Comparison of ENCODE assay signal across 8 mouse cellular contexts in genomic region chr7:28825686-28826401, GRCm38 (mm10). TPM values are rescaled to one million over a fixed set of nuclear protein-coding genes. Genes with fewer than 3 reads are reported as not detected.
A peak's percentile ranks its signal among the peaks of the same experiment; 100 is the strongest.
DNase-seq lines count a peak whose midpoint lies in the region; ATAC-seq and TF ChIP-seq lines count a peak whose summit lies in the region.

No protein-coding gene starts in this region.

- no peaks in the 10 kb centered on the region for H3K9me3 ChIP-seq in erythroblast, embryonic 14.5 days (ENCODE audit: control insufficient read depth, low read length)
- H3K9me3 ChIP-seq in hindbrain, embryonic 16.5 days (ENCODE audit: control insufficient read depth, low read length), result no peaks in the 10 kb centered on the region
- H3K9me3 ChIP-seq in liver, postnatal 0 days (ENCODE audit: low read length), result no peaks in the 10 kb centered on the region

- H3K36me3 ChIP-seq in testis, adult 2 months (ENCODE audit: control insufficient read depth, insufficient read depth, low read length), result no peaks in the 10 kb centered on the region; the same call in none of the 2 replicates
- H3K36me3 ChIP-seq in erythroblast, embryonic 14.5 days (ENCODE audit: control insufficient read depth), result peaks cover 49% of the 10 kb centered on the region
- H3K36me3 ChIP-seq in hindbrain, embryonic 16.5 days (ENCODE audit: control insufficient read depth, insufficient read depth, low read length), result peaks cover 28% of the 10 kb centered on the region
- peaks cover 38% of the 10 kb centered on the region for H3K36me3 ChIP-seq in liver, postnatal 0 days (replicated peaks; ENCODE audit: insufficient read depth, low read length)

- no peak for TF ChIP-seq POLR2A in testis, adult 2 months (IDR thresholded peaks at IDR 0.05; ENCODE audit: control insufficient read depth, low read depth, low read length)
- TF ChIP-seq POLR2A in olfactory bulb, adult 2 months (IDR thresholded peaks at IDR 0.05; ENCODE audit: insufficient read depth, low read depth, low read length), result no peak

- peak overlapping the region; percentile 62 for H3K4me2 ChIP-seq in hindbrain, embryonic 16.5 days (ENCODE audit: low read length)
- peak overlapping the region; percentile 69 for H3K4me2 ChIP-seq in liver, postnatal 0 days (ENCODE audit: low read depth, low read length)

- TF ChIP-seq CTCF in testis, adult 2 months (IDR thresholded peaks at IDR 0.05; ENCODE audit: control insufficient read depth, insufficient read depth, insufficient replicate concordance, low read depth, low read length), result no peak
- TF ChIP-seq CTCF in liver, postnatal 0 days (IDR thresholded peaks at IDR 0.05; ENCODE audit: low read depth), result peak; percentile 37
- no peak for TF ChIP-seq CTCF in olfactory bulb, adult 2 months (IDR thresholded peaks at IDR 0.05; ENCODE audit: insufficient read depth, low read depth, low read length)

- no peaks in the 10 kb centered on the region for H3K27me3 ChIP-seq in testis, adult 2 months (ENCODE audit: control insufficient read depth, insufficient read depth, low read length)
- H3K27me3 ChIP-seq in erythroblast, embryonic 14.5 days (ENCODE audit: control insufficient read depth), result no peaks in the 10 kb centered on the region
- H3K27me3 ChIP-seq in hindbrain, embryonic 16.5 days (replicated peaks; ENCODE audit: control insufficient read depth, insufficient read depth, low read length), result no peaks in the 10 kb centered on the region
- H3K27me3 ChIP-seq in liver, postnatal 0 days (ENCODE audit: insufficient read depth, low read length), result no peaks in the 10 kb centered on the region

- WGBS in hindbrain, embryonic 16.5 days, result 52% methylated on average over 11 of the region's 11 CpGs
- WGBS in liver, postnatal 0 days (ENCODE audit: insufficient replicate concordance), result 29% methylated on average over 11 of the region's 11 CpGs
- 29% methylated on average over 11 of the region's 11 CpGs for WGBS in olfactory bulb, adult 2 months

- H3K4me3 ChIP-seq in testis, adult 2 months (ENCODE audit: control insufficient read depth, low read depth, low read length), result peak overlapping the region; percentile 91
- H3K4me3 ChIP-seq in erythroblast, embryonic 14.5 days (replicated peaks), result peak overlapping the region; percentile 72
- peak overlapping the region; percentile 52 for H3K4me3 ChIP-seq in hindbrain, embryonic 16.5 days (ENCODE audit: low read length)
- H3K4me3 ChIP-seq in liver, postnatal 0 days (ENCODE audit: low read depth, low read length), result peak overlapping the region; percentile 55
- H3K4me3 ChIP-seq in olfactory bulb, adult 2 months (ENCODE audit: insufficient read depth, low read depth, low read length), result peak overlapping the region; percentile 50

- peaks cover 10% of the 10 kb centered on the region for H3K4me1 ChIP-seq in testis, adult 2 months (ENCODE audit: control insufficient read depth, insufficient read depth, low read length)
- peaks cover 38% of the 10 kb centered on the region for H3K4me1 ChIP-seq in erythroblast, embryonic 14.5 days (ENCODE audit: control insufficient read depth)
- H3K4me1 ChIP-seq in hindbrain, embryonic 16.5 days (ENCODE audit: control insufficient read depth, insufficient read depth, low read depth, low read length), result peaks cover 13% of the 10 kb centered on the region
- H3K4me1 ChIP-seq in liver, postnatal 0 days (ENCODE audit: insufficient read depth), result peaks cover 36% of the 10 kb centered on the region
- H3K4me1 ChIP-seq in olfactory bulb, adult 2 months (ENCODE audit: control insufficient read depth, insufficient read depth, low read length), result peaks cover 30% of the 10 kb centered on the region

- TF ChIP-seq EP300 in liver, postnatal 0 days (IDR thresholded peaks at IDR 0.05; ENCODE audit: low read depth), result no peak

- peak overlapping the region; percentile 93 for H3K27ac ChIP-seq in testis, adult 2 months (ENCODE audit: control insufficient read depth, insufficient read depth, low read depth, low read length)
- peak overlapping the region; percentile 73 for H3K27ac ChIP-seq in hindbrain, embryonic 16.5 days (ENCODE audit: low read depth, low read length)
- H3K27ac ChIP-seq in liver, postnatal 0 days (ENCODE audit: low read depth), result peak overlapping the region; percentile 92
- H3K27ac ChIP-seq in olfactory bulb, adult 2 months (ENCODE audit: insufficient read depth, low read depth, low read length), result peak overlapping the region; percentile 79

- peak overlapping the region; percentile 70 for H3K9ac ChIP-seq in hindbrain, embryonic 16.5 days (ENCODE audit: low read depth, low read length)
- peak overlapping the region; percentile 70 for H3K9ac ChIP-seq in liver, postnatal 0 days (replicated peaks)

- ATAC-seq in hindbrain, embryonic 16.5 days, result no peak
- peak; percentile 24; the same call in 1 of the 2 replicates for ATAC-seq in liver, postnatal 0 days

- no peak for DNase-seq in testis, postnatal 14 days (ENCODE audit: low spot score)
- DNase-seq in liver, postnatal 0 days, result no peak
- no peak for DNase-seq in left cerebral cortex, adult 8-10 months (ENCODE audit: low spot score in 2 of 2)
- no peak for DNase-seq in spleen, adult 12 weeks (ENCODE audit: low spot score)

RNA-seq across cellular contexts. Expression of gene Ech1, which starts 0.8 kb away (rescaled TPM):
- 124 and 147 TPM in 2 replicates for polyA plus RNA-seq in testis, adult 2 months (2012; rRNA removed)
- polyA plus RNA-seq in erythroblast, embryonic 14.5 days (2012), result 0.67 and 2.1 TPM in 2 replicates
- 115 and 117 TPM in 2 replicates for polyA plus RNA-seq in hindbrain, embryonic 16.5 days (2015; fragmentation: Nextera tagmentation; extraction: Ambion mirVana)
- polyA plus RNA-seq in liver, postnatal 0 days (2015; fragmentation: Nextera tagmentation; extraction: Ambion mirVana), result 534 and 566 TPM in 2 replicates
- polyA plus RNA-seq in olfactory bulb, adult 2 months (2012; ENCODE audit: insufficient read depth, insufficient read length, low replicate concordance, missing spikeins), result not detected in 2 replicates
- 10 to 100 TPM; 57.9 to 68.0 (median 62.2) TPM for total RNA-seq in left cerebral cortex, adult 8-10 months (2022)

RNA-seq across cellular contexts. Expression of gene Lgals4, which starts 7.8 kb away (rescaled TPM):
- polyA plus RNA-seq in testis, adult 2 months (2012; rRNA removed), result 13.8 and 17.5 TPM in 2 replicates
- polyA plus RNA-seq in erythroblast, embryonic 14.5 days (2012), result 0.04 and 0.17 TPM in 2 replicates
- polyA plus RNA-seq in hindbrain, embryonic 16.5 days (2015; fragmentation: Nextera tagmentation; extraction: Ambion mirVana), result 5.3 and 6.1 TPM in 2 replicates
- 19.5 and 21.3 TPM in 2 replicates for polyA plus RNA-seq in liver, postnatal 0 days (2015; fragmentation: Nextera tagmentation; extraction: Ambion mirVana)
- polyA plus RNA-seq in olfactory bulb, adult 2 months (2012; ENCODE audit: insufficient read depth, insufficient read length, low replicate concordance, missing spikeins), result not detected in 2 replicates
- total RNA-seq in left cerebral cortex, adult 8-10 months (2022), result 1 to 10 TPM; 1.4 to 3.4 (median 3.0) TPM

RNA-seq across cellular contexts. Expression of gene Hnrnpl, which starts 17.5 kb away (rescaled TPM):
- 162 and 200 TPM in 2 replicates for polyA plus RNA-seq in testis, adult 2 months (2012; rRNA removed)
- polyA plus RNA-seq in erythroblast, embryonic 14.5 days (2012), result 24.2 and 25.1 TPM in 2 replicates
- 117 and 127 TPM in 2 replicates for polyA plus RNA-seq in hindbrain, embryonic 16.5 days (2015; fragmentation: Nextera tagmentation; extraction: Ambion mirVana)
- 82.0 and 88.6 TPM in 2 replicates for polyA plus RNA-seq in liver, postnatal 0 days (2015; fragmentation: Nextera tagmentation; extraction: Ambion mirVana)
- polyA plus RNA-seq in olfactory bulb, adult 2 months (2012; ENCODE audit: insufficient read depth, insufficient read length, low replicate concordance, missing spikeins), result 179 and 465 TPM in 2 replicates
- total RNA-seq in left cerebral cortex, adult 8-10 months (2022), result 100 to 1,000 TPM; 433 to 466 (median 453) TPM

RNA-seq across cellular contexts. Expression of gene Rinl, which starts 37.1 kb away (rescaled TPM):
- polyA plus RNA-seq in testis, adult 2 months (2012; rRNA removed), result 1.1 and 1.6 TPM in 2 replicates
- 0.49 and 0.65 TPM in 2 replicates for polyA plus RNA-seq in erythroblast, embryonic 14.5 days (2012)
- 2.8 and 2.9 TPM in 2 replicates for polyA plus RNA-seq in hindbrain, embryonic 16.5 days (2015; fragmentation: Nextera tagmentation; extraction: Ambion mirVana)
- polyA plus RNA-seq in liver, postnatal 0 days (2015; fragmentation: Nextera tagmentation; extraction: Ambion mirVana), result 7.2 and 7.6 TPM in 2 replicates
- not detected in 2 replicates for polyA plus RNA-seq in olfactory bulb, adult 2 months (2012; ENCODE audit: insufficient read depth, insufficient read length, low replicate concordance, missing spikeins)
- total RNA-seq in left cerebral cortex, adult 8-10 months (2022), result 1 to 10 TPM; 2.0 to 4.9 (median 4.1) TPM

RNA-seq across cellular contexts. Expression of gene Lgals7, which starts 37.8 kb away (rescaled TPM):
- polyA plus RNA-seq in testis, adult 2 months (2012; rRNA removed), result 1.4 and 1.7 TPM in 2 replicates
- not detected in 2 replicates for polyA plus RNA-seq in erythroblast, embryonic 14.5 days (2012)
- polyA plus RNA-seq in hindbrain, embryonic 16.5 days (2015; fragmentation: Nextera tagmentation; extraction: Ambion mirVana), result 4.9 and 5.3 TPM in 2 replicates
- 0.14 and 0.34 TPM in 2 replicates for polyA plus RNA-seq in liver, postnatal 0 days (2015; fragmentation: Nextera tagmentation; extraction: Ambion mirVana)
- not detected in 2 replicates for polyA plus RNA-seq in olfactory bulb, adult 2 months (2012; ENCODE audit: insufficient read depth, insufficient read length, low replicate concordance, missing spikeins)
- not detected for total RNA-seq in left cerebral cortex, adult 8-10 months (2022)

Comparison
In these comparisons a context has a peak if more than half of its experiments do, and no peak if none do; other contexts are left out.
1. RNA of gene Ech1, which starts 0.8 kb away (polyA plus RNA-seq): 534 to 566 TPM in liver, postnatal 0 days, 124 to 147 TPM in testis, adult 2 months and 115 to 117 TPM in hindbrain, embryonic 16.5 days; 0.67 to 2.1 TPM in erythroblast, embryonic 14.5 days and not detected in olfactory bulb, adult 2 months; every median in the first group is over 10 times any median in the second.
2. Peak in every context shown above with its lines, with median percentiles within 50 percentile points of each other: H3K27ac ChIP-seq and H3K4me3 ChIP-seq.